Mouse (Mus musculus): ENCODE measurements at regions not wholly inside any gene's neighbourhood (a gene's known extent, or its start where the extent isn't known, plus 50 kb on each side); places are given as distances from the start of the nearest gene placed in this dataset.

- TF ChIP-seq POLR2A (IDR thresholded peaks at IDR 0.05; ENCODE audit: insufficient read depth, low read length) (no peak), CTCF (IDR thresholded peaks at IDR 0.05; ENCODE audit: low read depth, low read length) (no peak)
These were observed 262.6 kb downstream of the Serpinb8 start for GRCm38 (mm10) chr1:107852386-107852785.

Data from ES-Bruce4 (cell line).